Mouse (Mus musculus) lung, adult 2 months (tissue): Measurements from ENCODE around the gene Ranbp17.

ENCODE experiments used
- CTCF ChIP-seq: fragments of 200-500 bp; IDR thresholded peaks from 2 replicates; pipeline ENCODE4 v1.5.1; 2011; ENCODE audit warnings: mild to moderate bottlenecking, low read length, control low read depth; ENCODE audit not compliant: insufficient read depth
- POLR2A ChIP-seq: fragments of 200-500 bp; IDR thresholded peaks from 2 replicates; pipeline ENCODE4 v1.6.1; 2011; ENCODE audit warnings: low read depth, mild to moderate bottlenecking, control low read depth, low read length, borderline replicate concordance; ENCODE audit errors: extremely low read depth

GRCm38 (mm10) chr11:33335616-33336015 lies 177.9 kb downstream of the Ranbp17 start:
- TF ChIP-seq CTCF (no peak), POLR2A (no peak)
